Mouse (Mus musculus) neural tube, embryonic 14.5 days (tissue): ENCODE results near the gene 0610030E20Rik. TPM values are rescaled to one million over a fixed set of nuclear protein-coding genes. Genes with fewer than 3 reads are reported as not detected.

Source experiments
- ATAC-seq: fragments of 200-750 bp; cut with Nextera tagmentation; 2 replicates; pipeline ENCODE4 v1.8.0; 2017; ENCODE audit warnings: low read depth, mild to moderate bottlenecking, moderate TSS enrichment, moderate library complexity
- H3K27ac ChIP-seq: fragments of 300-500 bp; sonication (generic); 2 replicates; pipeline ENCODE4 v1.5.1; 2014; ENCODE audit warnings: low read depth, mild to moderate bottlenecking, control low read depth, low read length, moderate library complexity, mixed read lengths
- H3K27me3 ChIP-seq: fragments of 300-500 bp; sonication (generic); 2 replicates; pipeline ENCODE4 v1.6.1; 2014; ENCODE audit warnings: low read length; ENCODE audit not compliant: control insufficient read depth, insufficient read depth
- H3K36me3 ChIP-seq: fragments of 300-500 bp; sonication (generic); 2 replicates; pipeline ENCODE4 v1.6.1; 2014; ENCODE audit warnings: low read length, mixed read lengths; ENCODE audit not compliant: control insufficient read depth, insufficient read depth
- H3K4me1 ChIP-seq: fragments of 300-500 bp; sonication (generic); 2 replicates; pipeline ENCODE4 v1.6.1; 2014; ENCODE audit warnings: low read length; ENCODE audit not compliant: control insufficient read depth, insufficient read depth
- H3K4me2 ChIP-seq: fragments of 300-500 bp; sonication (generic); 2 replicates; pipeline ENCODE4 v1.6.1; 2014; ENCODE audit warnings: mild to moderate bottlenecking, low read depth, low read length, control low read depth
- H3K4me3 ChIP-seq: fragments of 300-500 bp; sonication (generic); 2 replicates; pipeline ENCODE4 v1.5.1; 2014; ENCODE audit warnings: low read depth, low read length, control low read depth, mixed read lengths
- H3K9ac ChIP-seq: fragments of 300-500 bp; sonication (generic); replicated peaks from 2 replicates; pipeline ENCODE4 v1.6.1; 2014; ENCODE audit warnings: low read depth, mild to moderate bottlenecking, control low read depth, low read length, mixed read lengths
- H3K9me3 ChIP-seq: fragments of 300-500 bp; sonication (generic); 2 replicates; pipeline ENCODE4 v1.6.1; 2016; ENCODE audit warnings: low read length; ENCODE audit not compliant: control insufficient read depth
- WGBS: fragments of 180-500 bp; shearing (Covaris S2); extraction: QIAGEN DNeasy Blood & Tissue Kit; methylation state at CpG from one replicate; pipeline ENCODE4 v1.1.7; 2014; 5-methylcytosine and 5-hydroxymethylcytosine counted together
- polyA plus RNA-seq: library from polyadenylated mRNA; unstranded; fragments of >200 nt; fragmentation: Nextera tagmentation; extraction: Ambion mirVana; gene quantifications from 2 replicates; pipeline ENCODE4 v1.2.1, GENCODE M21; 2014

The 0610030E20Rik gene
- polyA plus RNA-seq, 1 experiment from 2014 or later, result 15.9 TPM

- no peak overlapping the region for H3K27ac ChIP-seq
- no peak for ATAC-seq
- no peaks in the 10 kb centered on the region for H3K27me3 ChIP-seq
- no peak overlapping the region for H3K4me3 ChIP-seq
- H3K9ac ChIP-seq, result no peak overlapping the region
- WGBS, result 86% methylated on average over 11 of the region's 11 CpGs
- peaks cover 47% of the 10 kb centered on the region for H3K36me3 ChIP-seq
- no peaks in the 10 kb centered on the region for H3K4me1 ChIP-seq
- H3K9me3 ChIP-seq, result no peaks in the 10 kb centered on the region
- no peak overlapping the region for H3K4me2 ChIP-seq
These were observed 28.1 kb upstream of the 0610030E20Rik start for GRCm38 (mm10) chr6:72319019-72319418.

- peaks cover 64% of the 10 kb centered on the region for H3K36me3 ChIP-seq
- no peak overlapping the region for H3K4me2 ChIP-seq
- H3K4me3 ChIP-seq, result no peak overlapping the region
- no peaks in the 10 kb centered on the region for H3K27me3 ChIP-seq
- no peak for ATAC-seq
- no peaks in the 10 kb centered on the region for H3K4me1 ChIP-seq
- H3K27ac ChIP-seq, result no peak overlapping the region
- 84% methylated on average over 3 of the region's 3 CpGs for WGBS
- H3K9me3 ChIP-seq, result no peaks in the 10 kb centered on the region
- H3K9ac ChIP-seq, result no peak overlapping the region
These were observed 24.2 kb upstream of the 0610030E20Rik start for GRCm38 (mm10) chr6:72322936-72323335.

GRCm38 (mm10) chr6:72323786-72324508, 23.2 kb upstream of the 0610030E20Rik start:
- no peak overlapping the region for H3K9ac ChIP-seq
- 95% methylated on average over 6 of the region's 6 CpGs for WGBS
- no peaks in the 10 kb centered on the region for H3K27me3 ChIP-seq
- ATAC-seq, result no peak
- H3K4me1 ChIP-seq, result no peaks in the 10 kb centered on the region
- no peak overlapping the region for H3K4me3 ChIP-seq
- no peaks in the 10 kb centered on the region for H3K9me3 ChIP-seq
- H3K4me2 ChIP-seq, result no peak overlapping the region
- H3K36me3 ChIP-seq, result peaks cover 67% of the 10 kb centered on the region
- H3K27ac ChIP-seq, result no peak overlapping the region

- Histone ChIP-seq H3K36me3 (peaks cover 52% of the 10 kb centered on the region), H3K4me3 (no peak overlapping the region), H3K9me3 (no peaks in the 10 kb centered on the region), H3K4me2 (no peak overlapping the region), H3K4me1 (no peaks in the 10 kb centered on the region), H3K27ac (no peak overlapping the region), H3K9ac (no peak overlapping the region), H3K27me3 (no peaks in the 10 kb centered on the region)
- ATAC-seq, result no peak
- WGBS, result 83% methylated on average over 6 of the region's 6 CpGs
These were observed 20.8 kb upstream of the 0610030E20Rik start for GRCm38 (mm10) chr6:72326274-72326673.

- no peak overlapping the region for H3K4me3 ChIP-seq
- WGBS, result 98% methylated on average over 5 of the region's 5 CpGs
- H3K36me3 ChIP-seq, result peaks cover 50% of the 10 kb centered on the region
- no peaks in the 10 kb centered on the region for H3K4me1 ChIP-seq
- H3K9me3 ChIP-seq, result no peaks in the 10 kb centered on the region
- no peaks in the 10 kb centered on the region for H3K27me3 ChIP-seq
- ATAC-seq, result no peak
- no peak overlapping the region for H3K4me2 ChIP-seq
- H3K9ac ChIP-seq, result no peak overlapping the region
- H3K27ac ChIP-seq, result no peak overlapping the region
These were observed 18.1 kb upstream of the 0610030E20Rik start for GRCm38 (mm10) chr6:72329019-72329418.

- 92% methylated on average over 4 of the region's 4 CpGs for WGBS
- no peak for ATAC-seq
- no peaks in the 10 kb centered on the region for H3K4me1 ChIP-seq
- peaks cover 50% of the 10 kb centered on the region for H3K36me3 ChIP-seq
- no peak overlapping the region for H3K4me3 ChIP-seq
- H3K9me3 ChIP-seq, result no peaks in the 10 kb centered on the region
- no peak overlapping the region for H3K9ac ChIP-seq
- no peaks in the 10 kb centered on the region for H3K27me3 ChIP-seq
- no peak overlapping the region for H3K27ac ChIP-seq
- H3K4me2 ChIP-seq, result no peak overlapping the region
These were observed 17.0 kb upstream of the 0610030E20Rik start for GRCm38 (mm10) chr6:72330133-72330532.

- 74% methylated on average over 5 of the region's 5 CpGs for WGBS
- H3K4me3 ChIP-seq, result no peak overlapping the region
- no peak overlapping the region for H3K9ac ChIP-seq
- no peak overlapping the region for H3K4me2 ChIP-seq
- H3K27ac ChIP-seq, result no peak overlapping the region
- no peak for ATAC-seq
- H3K9me3 ChIP-seq, result no peaks in the 10 kb centered on the region
- peaks cover 54% of the 10 kb centered on the region for H3K36me3 ChIP-seq
- no peaks in the 10 kb centered on the region for H3K27me3 ChIP-seq
- no peaks in the 10 kb centered on the region for H3K4me1 ChIP-seq
These were observed 14.0 kb upstream of the 0610030E20Rik start for GRCm38 (mm10) chr6:72333111-72333510.

- WGBS, result 62% methylated on average over 2 of the region's 2 CpGs
- Histone ChIP-seq H3K36me3 (peaks cover 21% of the 10 kb centered on the region), H3K9me3 (no peaks in the 10 kb centered on the region), H3K27me3 (no peaks in the 10 kb centered on the region), H3K9ac (no peak overlapping the region), H3K4me3 (no peak overlapping the region), H3K27ac (no peak overlapping the region), H3K4me1 (peaks cover 8% of the 10 kb centered on the region), H3K4me2 (no peak overlapping the region)
- ATAC-seq, result no peak
These were observed 6.6 kb upstream of the 0610030E20Rik start for GRCm38 (mm10) chr6:72340481-72340880.

GRCm38 (mm10) chr6:72344396-72345073, 2.6 kb upstream of the 0610030E20Rik start:
- Histone ChIP-seq H3K9me3 (no peaks in the 10 kb centered on the region), H3K4me1 (peaks cover 19% of the 10 kb centered on the region), H3K27ac (peak overlapping the region; percentile 63), H3K4me2 (peak overlapping the region; percentile 92), H3K4me3 (peak overlapping the region; percentile 84), H3K36me3 (0 out of 2 replicates have a peak, but pooled peaks cover 4% of the 10 kb centered on the region), H3K27me3 (peaks cover 3% of the 10 kb centered on the region), H3K9ac (peak overlapping the region; percentile 81)
- ATAC-seq, result no peak
- WGBS, result under 1% methylated on average over 17 of the region's 42 CpGs
